Mouse (Mus musculus): ENCODE measurements at regions not wholly inside any gene's neighbourhood (a gene's known extent, or its start where the extent isn't known, plus 50 kb on each side); places are given as distances from the start of the nearest gene placed in this dataset.

DNA sequence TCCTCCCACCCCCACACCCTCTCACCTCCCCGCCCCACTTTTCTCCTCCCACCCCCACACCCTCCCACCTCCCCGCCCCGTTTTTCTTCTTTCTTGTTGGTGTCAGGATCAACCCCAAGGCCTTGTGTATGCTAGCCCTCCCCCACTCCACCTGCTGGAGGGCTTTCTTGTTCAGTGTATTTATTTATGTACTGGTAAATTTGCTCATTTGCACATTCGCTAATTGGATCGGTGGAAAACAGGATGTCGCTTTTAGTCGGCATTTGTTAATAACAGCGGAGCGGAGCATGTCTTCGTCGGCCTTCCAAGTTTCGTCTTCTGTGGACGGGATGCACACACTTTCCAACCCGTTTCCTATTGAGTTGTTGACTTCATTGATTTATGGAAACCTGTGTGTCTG lies 187.9 kb downstream of the Trim29 start:
- ATAC-seq, result no peak
- Histone ChIP-seq H3K27ac (ENCODE audit: low read length) (no peak overlapping the region), H3K9me3 (ENCODE audit: control insufficient read depth, low read length) (no peaks in the 10 kb centered on the region), H3K4me2 (ENCODE audit: low read depth, low read length) (no peak overlapping the region), H3K4me3 (ENCODE audit: low read length) (no peak overlapping the region), H3K4me1 (ENCODE audit: control insufficient read depth, insufficient read depth, low read length) (no peaks in the 10 kb centered on the region), H3K9ac (ENCODE audit: low read depth, low read length) (no peak overlapping the region), H3K27me3 (replicated peaks; ENCODE audit: control insufficient read depth, insufficient read depth, low read length) (no peaks in the 10 kb centered on the region), H3K36me3 (ENCODE audit: control insufficient read depth, insufficient read depth, low read length) (no peaks in the 10 kb centered on the region)
- 76% methylated on average over 13 of the region's 14 CpGs for WGBS

DNA sequence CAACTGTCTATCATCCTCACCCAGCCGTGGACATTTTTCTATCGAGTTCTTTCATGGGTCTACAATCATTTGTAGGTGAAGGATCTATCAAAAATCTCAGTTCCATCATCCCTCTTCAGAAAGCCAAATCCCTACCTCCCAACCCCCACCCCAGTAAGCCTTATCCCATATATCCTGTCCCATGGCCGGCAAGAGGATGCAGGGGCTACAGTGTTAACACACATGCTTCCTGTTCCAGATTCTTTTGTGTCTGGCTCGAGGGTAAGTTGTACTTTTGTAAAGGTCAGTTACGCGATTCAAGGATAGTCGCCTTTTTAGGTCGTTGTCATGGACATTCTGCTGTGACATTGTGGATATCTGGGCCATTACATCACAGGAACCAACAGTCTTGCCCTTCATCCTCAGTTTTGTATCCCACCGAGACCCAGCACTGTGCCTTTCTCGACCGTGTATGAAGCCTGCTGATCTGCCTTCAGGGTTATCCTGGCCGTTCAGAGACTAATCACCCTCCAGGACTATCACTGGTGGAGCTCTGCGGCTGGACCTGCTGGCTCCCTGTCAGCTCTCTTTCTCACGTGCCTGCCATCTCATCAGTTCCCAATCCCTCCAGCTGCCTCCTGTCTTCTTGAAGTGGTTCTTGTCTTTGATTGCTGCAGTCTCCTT lies 193.8 kb downstream of the Trim29 start:
- H3K4me1 ChIP-seq (ENCODE audit: control insufficient read depth, insufficient read depth, low read length), result peaks cover 7% of the 10 kb centered on the region
- WGBS, result 52% methylated on average over 14 of the region's 14 CpGs
- peak overlapping the region; percentile 31; the same call in 1 of the 2 replicates for H3K27ac ChIP-seq (ENCODE audit: low read length)
- no peak overlapping the region for H3K9ac ChIP-seq (ENCODE audit: low read depth, low read length)
- H3K4me2 ChIP-seq (ENCODE audit: low read depth, low read length), result 0 out of 2 replicates have a peak overlapping the region, but pooled peaks have one; percentile 9
- H3K27me3 ChIP-seq (replicated peaks; ENCODE audit: control insufficient read depth, insufficient read depth, low read length), result no peaks in the 10 kb centered on the region
- no peaks in the 10 kb centered on the region for H3K9me3 ChIP-seq (ENCODE audit: control insufficient read depth, low read length)
- no peak overlapping the region for H3K4me3 ChIP-seq (ENCODE audit: low read length)
- no peaks in the 10 kb centered on the region for H3K36me3 ChIP-seq (ENCODE audit: control insufficient read depth, insufficient read depth, low read length)
- ATAC-seq, result no peak

DNA sequence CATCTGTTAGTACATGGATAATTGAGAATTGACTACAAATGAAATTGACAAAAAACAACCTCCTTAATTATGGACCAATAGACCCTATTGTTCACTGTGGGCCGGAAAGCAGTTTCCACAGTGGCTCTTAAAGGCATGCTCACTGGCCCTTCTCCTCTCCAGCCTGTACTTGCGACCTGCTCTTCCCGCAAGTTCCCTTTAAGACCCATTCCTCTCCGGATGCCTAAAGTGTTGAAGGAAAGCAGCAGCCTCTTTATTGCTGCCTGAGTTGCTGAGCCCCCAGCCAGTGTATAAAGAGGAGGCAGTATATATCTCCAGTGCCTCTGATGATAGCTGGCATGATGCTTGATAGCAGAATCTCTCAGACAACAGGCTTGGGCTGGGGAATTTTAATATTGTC lies 195.2 kb downstream of the Trim29 start:
- H3K9ac ChIP-seq (ENCODE audit: low read depth, low read length), result no peak overlapping the region
- no peak overlapping the region for H3K27ac ChIP-seq (ENCODE audit: low read length)
- no peaks in the 10 kb centered on the region for H3K9me3 ChIP-seq (ENCODE audit: control insufficient read depth, low read length)
- no peak for ATAC-seq
- peaks cover 7% of the 10 kb centered on the region for H3K4me1 ChIP-seq (ENCODE audit: control insufficient read depth, insufficient read depth, low read length)
- H3K4me3 ChIP-seq (ENCODE audit: low read length), result no peak overlapping the region
- no peaks in the 10 kb centered on the region for H3K36me3 ChIP-seq (ENCODE audit: control insufficient read depth, insufficient read depth, low read length)
- WGBS, result 22% methylated on average over 4 of the region's 4 CpGs
- no peak overlapping the region for H3K4me2 ChIP-seq (ENCODE audit: low read depth, low read length)
- no peaks in the 10 kb centered on the region for H3K27me3 ChIP-seq (replicated peaks; ENCODE audit: control insufficient read depth, insufficient read depth, low read length)

DNA sequence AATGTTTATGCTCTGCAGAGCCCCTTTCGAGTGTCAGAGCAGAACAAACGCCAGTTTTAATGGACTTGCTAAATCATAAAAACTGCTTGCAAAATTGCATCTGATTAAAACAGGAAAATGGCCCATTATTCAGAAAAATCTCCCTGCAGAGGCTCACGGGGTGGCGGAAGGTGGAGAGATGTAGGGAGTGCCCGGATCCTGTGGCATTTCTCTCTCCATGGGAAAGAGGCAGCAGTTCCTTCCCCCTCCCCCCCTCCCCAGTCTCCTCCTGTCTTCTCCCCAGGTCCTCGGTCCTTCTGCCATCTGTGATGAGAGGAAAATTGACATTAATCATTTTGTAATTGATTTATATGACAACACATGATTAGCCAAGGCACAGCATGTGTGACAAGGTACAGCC lies 195.6 kb downstream of the Trim29 start:
- WGBS, result 28% methylated on average over 6 of the region's 6 CpGs
- H3K4me2 ChIP-seq (ENCODE audit: low read depth, low read length), result no peak overlapping the region
- H3K27ac ChIP-seq (ENCODE audit: low read length), result no peak overlapping the region
- H3K4me3 ChIP-seq (ENCODE audit: low read length), result no peak overlapping the region
- no peaks in the 10 kb centered on the region for H3K36me3 ChIP-seq (ENCODE audit: control insufficient read depth, insufficient read depth, low read length)
- no peak for ATAC-seq
- no peak overlapping the region for H3K9ac ChIP-seq (ENCODE audit: low read depth, low read length)
- H3K27me3 ChIP-seq (replicated peaks; ENCODE audit: control insufficient read depth, insufficient read depth, low read length), result no peaks in the 10 kb centered on the region
- H3K4me1 ChIP-seq (ENCODE audit: control insufficient read depth, insufficient read depth, low read length), result peaks cover 7% of the 10 kb centered on the region
- no peaks in the 10 kb centered on the region for H3K9me3 ChIP-seq (ENCODE audit: control insufficient read depth, low read length)

DNA sequence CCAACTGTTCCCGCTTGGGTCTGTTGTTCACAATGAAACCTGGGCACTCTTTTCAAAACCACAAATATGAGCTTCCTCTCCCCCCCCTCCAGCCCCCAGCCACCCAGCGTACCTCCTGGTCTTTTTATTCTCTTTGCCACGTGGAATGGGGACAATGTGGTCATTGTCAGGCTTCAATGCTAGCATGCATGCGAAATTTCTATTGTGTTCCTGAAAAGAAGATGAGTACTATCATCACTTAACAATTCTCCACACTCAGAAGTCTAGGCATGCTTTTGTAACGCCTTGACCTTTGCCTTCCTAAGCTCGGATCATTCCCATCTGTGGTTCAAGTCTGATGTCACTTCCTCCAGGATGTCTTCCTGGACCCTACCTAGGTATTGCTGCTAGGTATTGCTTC lies 202.2 kb downstream of the Trim29 start:
- H3K27me3 ChIP-seq (replicated peaks; ENCODE audit: control insufficient read depth, insufficient read depth, low read length), result no peaks in the 10 kb centered on the region
- no peak overlapping the region for H3K27ac ChIP-seq (ENCODE audit: low read length)
- H3K36me3 ChIP-seq (ENCODE audit: control insufficient read depth, insufficient read depth, low read length), result no peaks in the 10 kb centered on the region
- WGBS, result 68% methylated on average over 6 of the region's 6 CpGs
- H3K4me1 ChIP-seq (ENCODE audit: control insufficient read depth, insufficient read depth, low read length), result no peaks in the 10 kb centered on the region
- H3K9me3 ChIP-seq (ENCODE audit: control insufficient read depth, low read length), result no peaks in the 10 kb centered on the region
- H3K9ac ChIP-seq (ENCODE audit: low read depth, low read length), result no peak overlapping the region
- H3K4me2 ChIP-seq (ENCODE audit: low read depth, low read length), result no peak overlapping the region
- no peak for ATAC-seq
- H3K4me3 ChIP-seq (ENCODE audit: low read length), result no peak overlapping the region

DNA sequence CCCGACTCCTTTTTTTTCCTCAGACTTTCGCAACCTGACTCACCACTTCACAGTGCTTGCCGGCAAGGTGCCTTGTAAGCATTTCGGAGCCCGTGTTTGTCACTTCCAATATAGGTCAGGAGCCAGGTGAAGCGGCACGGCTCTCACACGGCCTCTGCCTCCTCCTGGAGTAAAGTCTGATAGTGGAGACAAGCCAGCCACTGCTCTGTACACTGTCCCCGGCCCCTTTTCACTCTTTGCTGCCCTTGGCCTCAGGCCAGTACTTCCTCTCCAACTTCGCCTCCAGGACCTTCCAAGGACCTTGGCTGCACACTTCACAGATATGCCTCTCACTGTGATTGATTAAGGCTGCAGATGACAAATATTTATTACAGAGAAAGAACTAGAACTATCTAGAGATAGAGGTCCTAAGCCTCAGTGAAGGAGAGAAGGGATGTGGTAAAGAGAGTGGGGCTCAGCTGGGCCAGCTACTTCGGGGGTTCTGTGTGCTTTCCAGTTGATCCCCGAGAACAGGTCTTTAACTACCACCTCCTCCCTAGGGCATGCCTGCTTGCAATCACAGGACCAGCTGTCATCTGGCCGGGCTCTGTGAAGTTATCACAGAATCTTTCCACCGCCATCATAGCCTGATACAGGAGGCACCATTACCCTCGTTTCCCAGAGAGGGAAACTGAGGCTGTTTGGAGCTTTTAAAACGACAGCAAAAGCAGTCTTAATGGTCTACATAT lies 204.2 kb downstream of the Trim29 start:
- ATAC-seq, result no peak
- 77% methylated on average over 16 of the region's 16 CpGs for WGBS
- no peaks in the 10 kb centered on the region for H3K36me3 ChIP-seq (ENCODE audit: control insufficient read depth, insufficient read depth, low read length)
- no peaks in the 10 kb centered on the region for H3K27me3 ChIP-seq (replicated peaks; ENCODE audit: control insufficient read depth, insufficient read depth, low read length)
- H3K4me2 ChIP-seq (ENCODE audit: low read depth, low read length), result no peak overlapping the region
- no peaks in the 10 kb centered on the region for H3K9me3 ChIP-seq (ENCODE audit: control insufficient read depth, low read length)
- no peak overlapping the region for H3K9ac ChIP-seq (ENCODE audit: low read depth, low read length)
- H3K4me1 ChIP-seq (ENCODE audit: control insufficient read depth, insufficient read depth, low read length), result no peaks in the 10 kb centered on the region
- H3K4me3 ChIP-seq (ENCODE audit: low read length), result no peak overlapping the region
- no peak overlapping the region for H3K27ac ChIP-seq (ENCODE audit: low read length)

DNA sequence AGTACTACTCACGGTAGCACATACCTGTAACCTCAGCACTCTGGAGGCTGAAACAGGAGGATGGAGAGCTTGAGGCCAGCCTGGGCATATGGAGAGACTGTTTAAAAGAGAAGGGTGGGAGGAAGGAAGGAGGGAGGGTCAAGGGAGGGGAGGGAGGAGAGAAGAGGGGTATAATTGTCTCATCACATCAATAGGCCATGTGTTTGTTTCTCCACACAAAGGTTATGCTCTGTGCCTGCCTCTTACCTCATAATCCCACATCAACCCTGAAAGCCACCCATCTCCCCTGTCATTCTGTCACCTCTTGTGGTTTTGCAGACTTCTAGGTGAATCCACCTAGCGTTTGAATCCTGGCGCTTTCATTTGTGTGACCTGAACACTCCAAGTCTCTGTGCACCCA lies 210.3 kb downstream of the Trim29 start:
- ATAC-seq, result no peak
- H3K4me3 ChIP-seq (ENCODE audit: low read length), result no peak overlapping the region
- 88% methylated on average over 3 of the region's 3 CpGs for WGBS
- H3K36me3 ChIP-seq (ENCODE audit: control insufficient read depth, insufficient read depth, low read length), result no peaks in the 10 kb centered on the region
- H3K4me1 ChIP-seq (ENCODE audit: control insufficient read depth, insufficient read depth, low read length), result no peaks in the 10 kb centered on the region
- H3K9ac ChIP-seq (ENCODE audit: low read depth, low read length), result no peak overlapping the region
- H3K4me2 ChIP-seq (ENCODE audit: low read depth, low read length), result no peak overlapping the region
- no peaks in the 10 kb centered on the region for H3K9me3 ChIP-seq (ENCODE audit: control insufficient read depth, low read length)
- H3K27ac ChIP-seq (ENCODE audit: low read length), result no peak overlapping the region
- no peaks in the 10 kb centered on the region for H3K27me3 ChIP-seq (replicated peaks; ENCODE audit: control insufficient read depth, insufficient read depth, low read length)

DNA sequence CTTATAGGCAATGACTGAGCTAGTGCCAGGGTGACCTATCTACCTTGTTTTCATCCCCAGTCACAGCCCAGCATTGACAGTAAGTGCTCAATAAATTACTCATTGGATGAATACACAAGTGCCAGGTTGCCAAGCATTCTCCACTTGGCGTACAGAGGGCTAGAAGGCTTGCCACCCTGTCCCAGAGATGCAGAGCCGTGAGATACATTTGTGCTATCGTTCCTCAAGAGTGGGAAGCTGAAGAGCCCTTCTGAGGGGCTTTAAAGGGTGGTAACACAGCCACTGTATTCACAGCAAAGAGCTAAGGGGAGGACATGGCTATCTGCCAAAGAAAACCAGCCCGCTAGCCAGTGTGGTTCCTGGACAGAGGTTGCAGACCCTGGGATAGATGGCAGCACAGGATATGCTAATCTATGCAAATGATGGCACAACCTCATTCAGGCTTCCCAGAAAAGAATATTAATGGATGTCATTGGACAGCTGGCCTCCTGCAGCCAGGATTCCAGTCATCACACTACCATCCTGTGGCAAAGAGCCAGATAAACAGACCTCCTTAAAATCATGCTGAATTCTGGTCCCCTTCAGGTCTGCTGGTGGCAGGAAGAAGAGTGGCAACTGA lies 214.4 kb downstream of the Trim29 start:
- WGBS, result 61% methylated on average over 4 of the region's 4 CpGs
- no peak for ATAC-seq
- no peak overlapping the region for H3K4me2 ChIP-seq (ENCODE audit: low read depth, low read length)

DNA sequence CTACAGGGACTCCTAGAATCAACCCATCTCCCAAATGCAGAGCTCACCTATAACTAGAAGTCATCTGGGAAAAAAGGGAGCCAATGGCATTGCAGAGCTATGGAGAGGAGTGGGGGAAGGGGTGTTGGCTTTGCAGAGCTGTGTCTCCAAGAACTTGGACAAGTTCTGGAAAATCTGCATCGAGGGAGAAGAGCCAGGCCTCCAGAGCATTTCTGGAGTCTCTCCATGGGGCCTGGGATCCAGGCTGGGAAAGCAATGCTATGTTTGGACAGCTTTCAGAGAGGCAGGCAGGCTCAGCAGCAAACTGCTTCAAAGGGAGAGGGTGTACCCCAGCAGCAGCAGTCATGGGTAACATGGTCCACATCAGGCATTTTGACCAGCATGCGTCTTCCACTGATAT lies 211.6 kb upstream of the Nectin1 start:
- H3K4me2 ChIP-seq (ENCODE audit: low read depth, low read length), result no peak overlapping the region
- no peak for ATAC-seq
- no peaks in the 10 kb centered on the region for H3K27me3 ChIP-seq (replicated peaks; ENCODE audit: control insufficient read depth, insufficient read depth, low read length)
- WGBS, result 66% methylated on average over 2 of the region's 2 CpGs
- H3K9me3 ChIP-seq (ENCODE audit: control insufficient read depth, low read length), result no peaks in the 10 kb centered on the region
- no peak overlapping the region for H3K9ac ChIP-seq (ENCODE audit: low read depth, low read length)
- no peaks in the 10 kb centered on the region for H3K36me3 ChIP-seq (ENCODE audit: control insufficient read depth, insufficient read depth, low read length)
- no peaks in the 10 kb centered on the region for H3K4me1 ChIP-seq (ENCODE audit: control insufficient read depth, insufficient read depth, low read length)
- H3K27ac ChIP-seq (ENCODE audit: low read length), result no peak overlapping the region
- no peak overlapping the region for H3K4me3 ChIP-seq (ENCODE audit: low read length)

More for the DNA sequence above, 214.4 kb downstream of the Trim29 start:
- Histone ChIP-seq H3K9ac (ENCODE audit: low read depth, low read length) (no peak overlapping the region), H3K36me3 (ENCODE audit: control insufficient read depth, insufficient read depth, low read length) (no peaks in the 10 kb centered on the region), H3K27me3 (replicated peaks; ENCODE audit: control insufficient read depth, insufficient read depth, low read length) (no peaks in the 10 kb centered on the region), H3K4me1 (ENCODE audit: control insufficient read depth, insufficient read depth, low read length) (no peaks in the 10 kb centered on the region), H3K27ac (ENCODE audit: low read length) (no peak overlapping the region), H3K9me3 (ENCODE audit: control insufficient read depth, low read length) (no peaks in the 10 kb centered on the region), H3K4me3 (ENCODE audit: low read length) (no peak overlapping the region)

Measured in intestine, embryonic 16.5 days (tissue).